Mouse (Mus musculus) forebrain, postnatal 0 days (tissue): ENCODE measurements around the gene Acr. TPM values are rescaled to one million over a fixed set of nuclear protein-coding genes. Genes with fewer than 3 reads are reported as not detected.
A peak's percentile ranks its signal among the peaks of the same experiment; 100 is the strongest.

Experiments
- ATAC-seq: fragments of 200-750 bp; cut with Nextera tagmentation; 2 replicates; pipeline ENCODE4 v1.8.0; 2017; ENCODE audit warnings: mild to moderate bottlenecking, moderate library complexity
- DNase-seq: peaks from one replicate; pipeline ENCODE4 v3.0.0-alpha.2; 2015
- H3K27ac ChIP-seq: fragments of 300-500 bp; sonication (generic); 2 replicates; pipeline ENCODE4 v1.5.1; 2014; ENCODE audit warnings: low read depth, mild to moderate bottlenecking, antibody characterized with exemption, low read length, moderate library complexity, mixed read lengths
- H3K27me3 ChIP-seq: fragments of 300-500 bp; sonication (generic); 2 replicates; pipeline ENCODE4 v1.6.1; 2014; ENCODE audit warnings: mild to moderate bottlenecking, low read length, mixed read lengths; ENCODE audit not compliant: insufficient read depth
- H3K36me3 ChIP-seq: fragments of 300-500 bp; sonication (generic); 2 replicates; pipeline ENCODE4 v1.6.1; 2014; ENCODE audit warnings: mild to moderate bottlenecking, moderate library complexity; ENCODE audit not compliant: insufficient read depth
- H3K4me1 ChIP-seq: fragments of 300-500 bp; sonication (generic); 2 replicates; pipeline ENCODE4 v1.6.1; 2014; ENCODE audit warnings: antibody characterized with exemption; ENCODE audit not compliant: insufficient read depth
- H3K4me2 ChIP-seq: fragments of 300-500 bp; sonication (generic); 2 replicates; pipeline ENCODE4 v1.6.1; 2014; ENCODE audit warnings: low read depth, mild to moderate bottlenecking, moderate library complexity
- H3K4me3 ChIP-seq: fragments of 300-500 bp; sonication (generic); 2 replicates; pipeline ENCODE4 v1.5.1; 2014; ENCODE audit warnings: low read depth, low read length, mixed read lengths
- H3K9ac ChIP-seq: fragments of 300-500 bp; sonication (generic); 2 replicates; pipeline ENCODE4 v1.6.1; 2014; ENCODE audit warnings: mild to moderate bottlenecking
- H3K9me3 ChIP-seq: fragments of 300-500 bp; sonication (generic); 2 replicates; pipeline ENCODE4 v1.6.1; 2016; ENCODE audit warnings: low read length
- CTCF ChIP-seq: sonication (generic); IDR thresholded peaks from 2 replicates; pipeline ENCODE4 v1.5.1; 2016; ENCODE audit warnings: antibody characterized with exemption, control low read depth, low read depth
- WGBS: fragments of 180-500 bp; shearing (Covaris S2); extraction: QIAGEN DNeasy Blood & Tissue Kit; methylation state at CpG from one replicate; pipeline ENCODE4 v1.1.7; 2014; 5-methylcytosine and 5-hydroxymethylcytosine counted together
- polyA plus RNA-seq: library from polyadenylated mRNA; unstranded; fragments of >200 nt; fragmentation: Nextera tagmentation; extraction: Ambion mirVana; gene quantifications from 2 replicates; pipeline ENCODE4 v1.2.1, GENCODE M21; 2015
- total RNA-seq: library from RNA; depleted of rRNA; stranded (reverse); fragments of >200 nt; gene quantifications from 2 replicates; pipeline ENCODE4 v1.2.3, GENCODE M21; 2014

Gene Acr
- total and polyA plus RNA-seq, 2 experiments from 2014 or later, result 2.0 to 3.6 TPM

DNA sequence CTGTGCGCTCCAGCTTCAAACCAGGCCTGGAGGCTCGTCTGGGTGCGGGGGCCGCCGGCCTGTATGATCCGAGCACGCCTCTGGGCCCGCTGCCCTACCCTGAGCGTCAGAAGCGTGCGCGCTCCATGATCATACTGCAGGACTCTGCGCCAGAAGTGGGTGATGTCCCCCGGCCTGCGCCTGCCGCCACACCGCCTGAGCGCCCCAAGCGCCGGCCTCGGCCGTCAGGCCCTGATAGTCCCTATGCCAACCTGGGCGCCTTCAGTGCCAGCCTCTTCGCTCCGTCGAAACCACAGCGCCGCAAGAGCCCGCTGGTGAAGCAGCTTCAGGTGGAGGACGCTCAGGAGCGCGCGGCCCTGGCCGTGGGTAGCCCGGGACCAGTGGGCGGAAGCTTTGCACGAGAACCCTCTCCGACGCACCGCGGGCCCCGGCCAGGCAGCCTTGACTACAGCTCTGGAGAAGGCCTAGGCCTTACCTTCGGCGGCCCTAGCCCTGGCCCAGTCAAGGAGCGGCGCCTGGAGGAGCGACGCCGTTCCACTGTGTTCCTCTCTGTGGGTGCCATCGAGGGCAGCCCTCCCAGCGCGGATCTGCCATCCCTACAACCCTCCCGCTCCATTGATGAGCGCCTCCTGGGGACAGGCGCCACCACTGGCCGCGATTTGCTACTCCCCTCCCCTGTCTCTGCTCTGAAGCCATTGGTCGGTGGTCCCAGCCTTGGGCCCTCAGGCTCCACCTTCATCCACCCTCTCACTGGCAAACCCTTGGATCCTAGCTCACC, 20.1 kb upstream of the Acr start:
- no peaks in the 10 kb centered on the region for H3K27me3 ChIP-seq
- peak; percentile 58 for DNase-seq
- H3K4me1 ChIP-seq, result no peaks in the 10 kb centered on the region
- H3K4me3 ChIP-seq, result peak overlapping the region; percentile 18
- ATAC-seq, result peak; percentile 88
- peaks cover 48% of the 10 kb centered on the region for H3K36me3 ChIP-seq
- TF ChIP-seq CTCF, result peak; percentile 46
- H3K9me3 ChIP-seq, result no peaks in the 10 kb centered on the region
- 21% methylated on average over 53 of the region's 58 CpGs for WGBS
- H3K9ac ChIP-seq, result peak overlapping the region; percentile 31
- peak overlapping the region; percentile 45 for H3K4me2 ChIP-seq
- H3K27ac ChIP-seq, result no peak overlapping the region

DNA sequence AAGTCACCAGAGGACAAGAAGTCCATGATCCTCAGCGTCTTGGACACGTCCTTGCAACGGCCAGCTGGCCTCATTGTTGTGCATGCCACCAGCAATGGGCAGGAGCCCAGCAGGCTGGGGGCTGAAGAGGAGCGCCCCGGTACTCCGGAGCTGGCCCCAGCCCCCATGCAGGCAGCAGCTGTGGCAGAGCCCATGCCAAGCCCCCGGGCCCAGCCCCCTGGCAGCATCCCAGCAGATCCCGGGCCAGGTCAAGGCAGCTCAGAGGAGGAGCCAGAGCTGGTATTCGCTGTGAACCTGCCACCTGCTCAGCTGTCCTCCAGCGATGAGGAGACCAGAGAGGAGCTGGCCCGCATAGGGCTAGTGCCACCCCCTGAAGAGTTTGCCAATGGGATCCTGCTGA, 19.3 kb upstream of the Acr start:
- H3K36me3 ChIP-seq, result peaks cover 48% of the 10 kb centered on the region
- peak overlapping the region; percentile 45 for H3K4me2 ChIP-seq
- TF ChIP-seq CTCF, result no peak
- DNase-seq, result peak; percentile 61
- ATAC-seq, result peak; percentile 74
- H3K9ac ChIP-seq, result no peak overlapping the region
- WGBS, result 24% methylated on average over 11 of the region's 11 CpGs
- no peaks in the 10 kb centered on the region for H3K4me1 ChIP-seq
- H3K27ac ChIP-seq, result 0 out of 2 replicates have a peak overlapping the region, but pooled peaks have one; percentile 9
- no peak overlapping the region for H3K4me3 ChIP-seq
- H3K27me3 ChIP-seq, result no peaks in the 10 kb centered on the region
- no peaks in the 10 kb centered on the region for H3K9me3 ChIP-seq

DNA sequence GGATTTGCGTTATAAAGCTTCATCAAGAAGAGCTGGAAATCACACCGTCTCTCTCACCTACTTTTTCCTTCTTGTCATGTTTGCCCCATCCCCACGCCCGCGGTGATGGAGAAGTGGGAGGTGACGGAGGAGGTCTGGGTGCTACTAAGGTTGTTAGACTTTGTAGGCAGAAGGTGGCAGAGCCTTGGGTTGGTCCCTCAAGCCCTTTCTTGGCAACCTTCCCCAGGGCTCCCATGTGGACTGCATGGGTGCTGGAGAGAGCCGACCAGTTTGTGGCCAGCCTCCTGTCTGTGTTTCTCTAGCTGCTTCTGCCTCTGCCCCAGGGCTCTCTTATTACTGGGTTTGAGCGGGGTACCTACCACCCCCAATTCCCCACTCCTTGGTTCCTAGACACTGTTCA, 17.6 kb upstream of the Acr start:
- H3K27ac ChIP-seq, result no peak overlapping the region
- no peak for TF ChIP-seq CTCF
- H3K9me3 ChIP-seq, result no peaks in the 10 kb centered on the region
- no peaks in the 10 kb centered on the region for H3K27me3 ChIP-seq
- ATAC-seq (no peak), DNase-seq (no peak)
- H3K9ac ChIP-seq, result no peak overlapping the region
- H3K4me2 ChIP-seq, result no peak overlapping the region
- 93% methylated on average over 8 of the region's 8 CpGs for WGBS
- H3K4me3 ChIP-seq, result no peak overlapping the region
- H3K36me3 ChIP-seq, result peaks cover 45% of the 10 kb centered on the region
- no peaks in the 10 kb centered on the region for H3K4me1 ChIP-seq

DNA sequence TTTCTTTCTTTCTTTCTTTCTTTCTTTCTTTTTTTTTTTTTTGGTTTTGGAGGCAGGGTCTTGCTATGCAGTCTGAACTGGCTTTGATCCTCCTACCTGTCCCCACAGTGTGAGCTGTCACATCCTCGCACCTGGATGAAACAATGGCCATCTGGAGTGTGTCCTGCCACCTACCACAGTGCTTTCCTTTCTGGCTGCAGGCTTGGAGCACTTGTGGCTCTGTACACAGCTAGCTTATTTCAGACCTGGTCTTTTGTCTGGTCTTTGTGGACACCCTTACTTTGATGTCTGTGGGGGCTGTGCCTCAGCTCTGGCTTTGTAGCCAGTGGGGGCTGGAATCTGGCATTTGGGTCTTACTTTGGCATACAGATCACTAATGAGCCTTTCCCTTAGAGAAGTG, 16.4 kb upstream of the Acr start:
- 76% methylated on average over 1 of the region's 1 CpGs for WGBS
- H3K4me1 ChIP-seq, result no peaks in the 10 kb centered on the region
- no peaks in the 10 kb centered on the region for H3K9me3 ChIP-seq
- no peak overlapping the region for H3K4me3 ChIP-seq
- peaks cover 35% of the 10 kb centered on the region for H3K36me3 ChIP-seq
- DNase-seq (no peak), ATAC-seq (no peak)
- H3K9ac ChIP-seq, result no peak overlapping the region
- no peak overlapping the region for H3K27ac ChIP-seq
- H3K4me2 ChIP-seq, result no peak overlapping the region
- no peak for TF ChIP-seq CTCF
- 0 out of 2 replicates have a peak, but pooled peaks cover 5% of the 10 kb centered on the region for H3K27me3 ChIP-seq

- WGBS, result 88% methylated on average over 6 of the region's 6 CpGs
- H3K4me1 ChIP-seq, result no peaks in the 10 kb centered on the region
- H3K9me3 ChIP-seq, result no peaks in the 10 kb centered on the region
- H3K4me2 ChIP-seq, result no peak overlapping the region
- H3K9ac ChIP-seq, result no peak overlapping the region
- no peak overlapping the region for H3K27ac ChIP-seq
- H3K36me3 ChIP-seq, result peaks cover 15% of the 10 kb centered on the region
- no peak for TF ChIP-seq CTCF
- 0 out of 2 replicates have a peak, but pooled peaks cover 5% of the 10 kb centered on the region for H3K27me3 ChIP-seq
- DNase-seq (no peak), ATAC-seq (no peak)
- no peak overlapping the region for H3K4me3 ChIP-seq
Observed at GRCm38 (mm10) chr15:89555591-89555990, 12.5 kb upstream of the Acr start.

DNA sequence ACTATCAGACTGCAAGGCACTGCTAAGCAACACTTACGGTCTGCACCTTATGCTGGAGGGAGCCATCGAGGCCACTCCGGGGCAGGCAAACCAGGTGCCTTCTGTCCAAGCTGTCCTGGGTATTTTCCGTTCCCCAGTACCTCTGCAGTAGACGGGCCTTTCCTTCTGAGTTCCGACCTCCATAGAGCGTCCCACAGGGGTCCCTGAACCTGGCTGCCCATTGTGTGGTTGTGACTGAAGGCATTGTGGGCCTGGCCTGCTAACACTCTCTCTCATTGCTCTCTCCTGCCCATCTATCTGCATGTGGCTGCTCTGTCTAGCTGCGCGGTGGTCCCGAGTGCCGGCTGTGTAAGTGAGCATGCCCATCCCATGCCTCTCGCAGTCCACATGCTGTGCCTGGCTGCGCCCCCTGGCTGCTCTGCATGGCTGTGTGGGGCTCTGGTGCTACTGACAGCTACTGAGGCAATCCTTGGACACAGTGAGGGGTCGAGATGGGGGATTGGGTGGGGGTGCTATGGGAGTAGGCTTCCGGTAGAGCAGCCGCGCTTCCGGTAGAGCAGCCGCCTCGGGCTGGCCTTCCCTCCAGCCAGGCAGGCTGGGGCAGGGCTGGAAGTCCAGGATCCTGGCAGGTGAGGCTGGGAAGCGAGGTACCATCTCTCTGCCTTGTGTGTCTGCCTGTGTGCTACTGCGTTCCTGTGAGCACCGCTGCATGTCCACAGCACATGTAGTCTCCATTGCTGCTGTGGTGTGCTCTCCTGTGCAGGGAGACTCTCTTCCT, 11.5 kb upstream of the Acr start:
- Histone ChIP-seq H3K36me3 (peaks cover 5% of the 10 kb centered on the region; the same call in 1 of the 2 replicates), H3K27ac (no peak overlapping the region), H3K4me2 (peak overlapping the region; percentile 10; the same call in 1 of the 2 replicates), H3K9ac (no peak overlapping the region), H3K27me3 (0 out of 2 replicates have a peak, but pooled peaks cover 5% of the 10 kb centered on the region), H3K4me3 (no peak overlapping the region), H3K9me3 (no peaks in the 10 kb centered on the region), H3K4me1 (no peaks in the 10 kb centered on the region)
- DNase-seq (peak; percentile 55), ATAC-seq (peak; percentile 84)
- 23% methylated on average over 23 of the region's 23 CpGs for WGBS
- TF ChIP-seq CTCF, result peak; percentile 74
